In the genomic region with DNA sequence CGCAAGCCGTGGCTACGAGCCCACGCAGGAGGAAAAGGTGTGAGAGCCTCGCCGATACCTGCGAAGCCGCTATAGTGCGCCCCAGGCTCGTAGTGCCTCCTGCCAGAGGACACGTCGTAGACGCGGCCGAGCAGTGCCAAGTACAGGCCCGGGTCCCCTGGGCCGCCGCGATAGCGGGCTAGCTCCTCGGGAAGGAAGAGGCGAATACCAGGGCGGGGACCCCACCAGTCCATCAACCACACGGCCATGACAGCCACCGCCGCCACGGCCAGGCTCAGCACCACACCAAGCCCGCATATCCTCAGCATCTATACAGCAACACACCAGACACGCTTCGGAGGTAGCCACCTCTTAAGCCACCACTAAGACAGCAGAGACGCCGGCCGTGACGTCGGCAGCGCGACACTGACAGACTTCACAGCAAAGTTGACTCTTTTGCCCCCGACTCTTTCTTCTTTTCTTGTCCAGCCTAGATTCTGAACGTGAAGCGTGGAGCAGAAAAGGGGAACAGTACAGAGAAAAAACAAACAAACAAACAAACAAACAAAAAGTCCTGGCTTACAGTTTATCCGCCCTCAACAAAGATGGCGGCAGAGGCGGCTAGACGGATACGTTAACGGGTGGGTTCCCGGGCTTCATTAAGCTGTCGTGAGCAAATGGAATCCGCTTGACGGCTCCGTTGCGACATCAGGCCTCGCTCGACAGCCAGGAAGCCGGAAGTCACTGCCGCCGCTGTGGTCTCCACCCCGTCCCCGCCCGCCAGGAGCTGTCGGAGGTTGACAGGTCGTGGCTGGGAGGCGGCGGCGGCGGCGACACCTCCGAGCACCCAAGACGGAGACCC, we compare ENCODE assay signal across 2 mouse cellular contexts.
A peak's percentile ranks its signal among the peaks of the same experiment; 100 is the strongest.
TF ChIP-seq lines count a peak whose summit lies in the region.

Cyb5d2 (minus strand) TSS at position 688 of the 841 bp plus-strand sequence.
Zzef1 (plus strand) TSS at position 772 of the 841 bp plus-strand sequence.

TF ChIP-seq in C2C12, 6 proteins besides CTCF, POLR2A, EP300 and RAD21 (continued from another document):
- TF ChIP-seq MYOG (IDR thresholded peaks at IDR 0.05; ENCODE audit: control insufficient read depth, extremely low read depth, insufficient read length) = no peak
- TF ChIP-seq FOSL1 (IDR thresholded peaks at IDR 0.05; ENCODE audit: insufficient read depth, low read length, poor library complexity, severe bottlenecking) = no peak
- no peak for TF ChIP-seq MYOD1 (IDR thresholded peaks at IDR 0.05; ENCODE audit: control insufficient read depth, insufficient read length, low read depth)
- TF ChIP-seq CEBPB (IDR thresholded peaks at IDR 0.05; ENCODE audit: low read depth) = peak; percentile 94
TF ChIP-seq in C2C12: peak in this region for 2.

TF ChIP-seq in myocyte, 11 proteins besides CTCF, POLR2A, EP300 and RAD21 (continued from another document):
- TF ChIP-seq CEBPB (IDR thresholded peaks at IDR 0.05; ENCODE audit: insufficient read depth, poor library complexity, severe bottlenecking) (peak; percentile 60; the same call in 1 of the 2 replicates), E2F4 (IDR thresholded peaks at IDR 0.05; ENCODE audit: insufficient read depth) (peak; percentile 29)
